In genomic region chr11:84188530-84188929, GRCm38 (mm10) we compare ENCODE assay signal across 27 mouse cellular contexts. TPM values are rescaled to one million over a fixed set of nuclear protein-coding genes. Genes with fewer than 3 reads are reported as not detected.
DNase-seq lines count a peak whose midpoint lies in the region; ATAC-seq and TF ChIP-seq lines count a peak whose summit lies in the region.
"Had no signal": no experiment of that assay in that cellular context is flagged by ENCODE, and none has a peak within 500 bp of the region (broad histone marks: within the 10 kb centered on the region; RNA-seq: fewer than 3 reads in every experiment).

No protein-coding gene starts in this region.

- intact Hi-C loops in heart, postnatal 25 days (cut with DNase I): loop anchor here (10.0 kb wide), 1 partner anchor 686 kb away; the partner anchor contains the start of gene Ggnbp2

- no peaks in the 10 kb centered on the region for H3K27me3 ChIP-seq in liver, adult 2 months (ENCODE audit: control insufficient read depth, insufficient read depth, low read length)
- no peaks in the 10 kb centered on the region for H3K27me3 ChIP-seq in liver, embryonic 12.5 days (replicated peaks)
- H3K27me3 ChIP-seq: embryonic facial prominence, embryonic 12.5 days; forebrain, embryonic 13.5 days; forebrain, embryonic 15.5 days; Patski had no signal

- H3K9ac ChIP-seq in liver, adult 2 months (ENCODE audit: low read depth, low read length): no peak overlapping the region
- H3K9ac ChIP-seq in liver, embryonic 12.5 days: no peak overlapping the region
- H3K9ac ChIP-seq: embryonic facial prominence, embryonic 12.5 days; forebrain, embryonic 13.5 days; forebrain, embryonic 15.5 days; forebrain, postnatal 0 days had no signal

- WGBS in liver, adult 2 months: 22% methylated on average over 3 of the region's 3 CpGs
- 45% methylated on average over 3 of the region's 3 CpGs for WGBS in liver, embryonic 12.5 days (ENCODE audit: insufficient replicate concordance)

- no peaks in the 10 kb centered on the region for H3K9me3 ChIP-seq in liver, embryonic 12.5 days (replicated peaks)
- H3K9me3 ChIP-seq: embryonic facial prominence, embryonic 10.5 days; embryonic facial prominence, embryonic 12.5 days; forebrain, embryonic 13.5 days; forebrain, embryonic 15.5 days had no signal

- no peak for TF ChIP-seq CTCF in liver, adult 2 months (IDR thresholded peaks at IDR 0.05; ENCODE audit: low read depth, low read length)

- H3K4me1 ChIP-seq in liver, adult 2 months (ENCODE audit: control insufficient read depth, insufficient read depth, low read length): peaks cover 39% of the 10 kb centered on the region
- peaks cover 13% of the 10 kb centered on the region for H3K4me1 ChIP-seq in liver, embryonic 12.5 days
- H3K4me1 ChIP-seq in brown adipose tissue, adult 24 weeks (ENCODE audit: control insufficient read depth, insufficient read depth, insufficient read length, low read length): no peaks in the 10 kb centered on the region; the same call in 1 of the 2 replicates
- H3K4me1 ChIP-seq: forebrain, embryonic 13.5 days; forebrain, embryonic 15.5 days had no signal

- peaks cover 13% of the 10 kb centered on the region; the same call in 1 of the 2 replicates for H3K79me2 ChIP-seq in liver, adult 2 months (ENCODE audit: control insufficient read depth, insufficient read depth, low read length)

- no peak overlapping the region for H3K4me2 ChIP-seq in liver, embryonic 12.5 days
- H3K4me2 ChIP-seq: embryonic facial prominence, embryonic 12.5 days; forebrain, embryonic 13.5 days; forebrain, embryonic 15.5 days had no signal

- no peak for TF ChIP-seq POLR2A in liver, adult 2 months (IDR thresholded peaks at IDR 0.05; ENCODE audit: extremely low read depth, insufficient read depth, low read length)

- H3K36me3 ChIP-seq in liver, adult 2 months (ENCODE audit: control insufficient read depth, insufficient read depth, low read length): no peaks in the 10 kb centered on the region; the same call in 1 of the 2 replicates
- no peaks in the 10 kb centered on the region for H3K36me3 ChIP-seq in liver, embryonic 12.5 days
- H3K36me3 ChIP-seq: embryonic facial prominence, embryonic 12.5 days; forebrain, embryonic 15.5 days had no signal

- peak overlapping the region; percentile 21; the same call in 1 of the 2 replicates for H3K27ac ChIP-seq in liver, adult 2 months (replicated peaks; ENCODE audit: insufficient read depth, low read depth, low read length)
- no peak overlapping the region for H3K27ac ChIP-seq in liver, embryonic 12.5 days
- H3K27ac ChIP-seq in brown adipose tissue, adult 24 weeks (replicated peaks; ENCODE audit: low read depth, low read length): 0 out of 2 replicates have a peak overlapping the region, but pooled peaks have one; percentile 17
- H3K27ac ChIP-seq: embryonic facial prominence, embryonic 10.5 days; embryonic facial prominence, embryonic 12.5 days; forebrain, embryonic 13.5 days; forebrain, embryonic 15.5 days had no signal

- DNase-seq in liver, adult 2 months (ENCODE audit: extremely low read depth, low read depth, low spot score): peak; percentile 53
- DNase-seq in heart, postnatal 25 days (ENCODE audit: low spot score): no peak
- no peak for DNase-seq in right cerebral cortex, adult 2 months (ENCODE audit: low spot score in 2 of 2)
- DNase-seq: adrenal gland, adult 8-10 months; adrenal gland, postnatal 25 days; B cell, adult 2 months; cerebellum, adult 11-12 months; cerebellum, adult 2 months; cerebellum, adult 9-10 months; cerebellum, postnatal 10 days; cerebellum, postnatal 25 days; forebrain, postnatal 0 days had no signal

- H3K4me3 ChIP-seq in liver, adult 2 months (ENCODE audit: insufficient read depth, low read depth, low read length): no peak overlapping the region
- H3K4me3 ChIP-seq in liver, embryonic 12.5 days: no peak overlapping the region
- no peak overlapping the region for H3K4me3 ChIP-seq in brown adipose tissue, adult 24 weeks (ENCODE audit: insufficient read depth, low read depth, low read length)
- H3K4me3 ChIP-seq: embryonic facial prominence, embryonic 10.5 days; embryonic facial prominence, embryonic 12.5 days; forebrain, embryonic 13.5 days; forebrain, embryonic 15.5 days had no signal

- ATAC-seq in liver, embryonic 12.5 days: no peak
- ATAC-seq: activated CD4-positive, CD25-positive, alpha-beta regulatory T cell, adult 4 months; CD4-positive, CD25-positive, alpha-beta regulatory T cell, adult 4 months; forebrain, embryonic 13.5 days; forebrain, embryonic 15.5 days; forebrain, postnatal 0 days; Patski had no signal

RNA-seq across cellular contexts. Expression of gene Gm11437, which starts 21.3 kb away (rescaled TPM):
- total RNA-seq in liver, adult 2 months (2014; rRNA removed): 11.6 and 12.4 TPM in 2 replicates
- 3.0 and 4.9 TPM in 2 replicates for polyA plus RNA-seq in liver, adult 2 months (2012; rRNA removed)
- not detected in 2 replicates for polyA plus RNA-seq in liver, embryonic 12.5 days (2016; fragmentation: Nextera tagmentation; extraction: Ambion mirVana)
- polyA plus RNA-seq in brown adipose tissue, adult 24 weeks (2012; ENCODE audit: insufficient read depth, insufficient read length, missing spikeins): not detected in 2 replicates
- total RNA-seq in heart, postnatal 25 days (2021): not detected
- total RNA-seq: adrenal gland, adult 18-20 months; adrenal gland, postnatal 25 days; adrenal gland, postnatal 4 days; ES-E14; forebrain, postnatal 0 days had no signal
- polyA plus RNA-seq: activated CD4-positive, CD25-positive, alpha-beta regulatory T cell, adult 4 months; CD4-positive, CD25-positive, alpha-beta regulatory T cell, adult 4 months; cerebellum, adult 2 months; cortical plate, adult 2 months; embryonic facial prominence, embryonic 10.5 days; embryonic facial prominence, embryonic 12.5 days; embryonic facial prominence, embryonic 14.5 days; forebrain, embryonic 11.5 days; forebrain, embryonic 13.5 days; forebrain, embryonic 15.5 days; forebrain, postnatal 0 days; Patski had no signal

RNA-seq across cellular contexts. Expression of gene Acaca, which starts 59.1 kb away (rescaled TPM):
- total RNA-seq in liver, adult 2 months (2014; rRNA removed): 86.4 and 89.3 TPM in 2 replicates
- polyA plus RNA-seq in liver, adult 2 months (2012; rRNA removed): 15.4 and 20.7 TPM in 2 replicates
- polyA plus RNA-seq in liver, embryonic 12.5 days (2016; fragmentation: Nextera tagmentation; extraction: Ambion mirVana): 11.8 and 12.6 TPM in 2 replicates
- polyA plus RNA-seq in brown adipose tissue, adult 24 weeks (2012; ENCODE audit: insufficient read depth, insufficient read length, missing spikeins): 941 and 1,135 TPM in 2 replicates
- 10 to 100 TPM; 16.5 to 22.1 TPM for total RNA-seq in heart, postnatal 25 days (2021)

RNA-seq across cellular contexts. Expression of gene Tada2a, which starts 59.1 kb away (rescaled TPM):
- 4.3 and 6.4 TPM in 2 replicates for total RNA-seq in liver, adult 2 months (2014; rRNA removed)
- polyA plus RNA-seq in liver, adult 2 months (2012; rRNA removed): 3.1 and 3.3 TPM in 2 replicates
- 16.2 and 16.7 TPM in 2 replicates for polyA plus RNA-seq in liver, embryonic 12.5 days (2016; fragmentation: Nextera tagmentation; extraction: Ambion mirVana)
- 5.4 and 5.5 TPM in 2 replicates for polyA plus RNA-seq in brown adipose tissue, adult 24 weeks (2012; ENCODE audit: insufficient read depth, insufficient read length, missing spikeins)
- 1 to 10 TPM; 7.0 TPM for total RNA-seq in heart, postnatal 25 days (2021)

Comparison
In these comparisons a context has a peak if more than half of its experiments do, and no peak if none do; other contexts are left out.
1. RNA of gene Acaca, which starts 59.1 kb away (polyA plus RNA-seq): 941 to 1,135 TPM in brown adipose tissue, adult 24 weeks; 15.4 to 20.7 TPM in liver, adult 2 months and 11.8 to 12.6 TPM in liver, embryonic 12.5 days; every median in the first group is over 10 times any median in the second.